Mouse (Mus musculus) heart, postnatal 0 days (tissue): ENCODE results near the gene Il17rb.

Source experiments
- CTCF ChIP-seq: IDR thresholded peaks from 2 replicates; pipeline ENCODE4 v1.5.1; 2016; ENCODE audit warnings: antibody characterized with exemption, control low read depth, low read depth
- EP300 ChIP-seq: IDR thresholded peaks from 2 replicates; pipeline ENCODE4 v1.6.1; 2016; ENCODE audit warnings: antibody characterized with exemption, low read depth

GRCm38 (mm10) chr14:30019375-30019774, 10.7 kb upstream of the Il17rb start:
- TF ChIP-seq CTCF (no peak), EP300 (no peak)
